Mouse (Mus musculus): ENCODE measurements around the gene Gps2.

DNA sequence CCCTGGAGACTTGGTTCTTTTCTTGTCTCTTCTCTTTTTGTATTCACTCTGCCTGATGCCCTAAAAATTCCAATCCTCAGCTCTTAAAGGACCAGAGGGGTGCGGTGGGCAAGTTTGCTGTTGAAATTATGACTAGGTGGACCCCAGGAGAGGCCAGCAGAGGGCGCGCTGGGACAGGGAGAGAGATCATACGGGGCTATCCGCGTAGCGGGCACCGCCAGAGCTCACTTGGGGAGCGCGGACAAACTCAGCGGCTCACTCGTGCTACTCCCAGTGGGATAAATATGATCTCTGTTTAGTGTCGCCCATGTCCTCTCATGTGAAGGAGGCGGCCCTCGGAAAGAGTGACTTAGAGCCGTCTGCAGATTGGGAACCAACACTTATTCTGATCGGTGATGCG is 20.5 kb downstream of the Gps2 start:
- TF ChIP-seq CTCF (IDR thresholded peaks at IDR 0.05; ENCODE audit: low read depth) (peak; percentile 97), EP300 (IDR thresholded peaks at IDR 0.05; ENCODE audit: low read depth) (no peak)
